Mouse (Mus musculus): Measurements from ENCODE around the gene 0610012G03Rik. TPM values are rescaled to one million over a fixed set of nuclear protein-coding genes. Genes with fewer than 3 reads are reported as not detected.
A peak's percentile ranks its signal among the peaks of the same experiment; 100 is the strongest.
"Not testable (repeated sequence)": the region's sequence is repeated elsewhere in the genome, so short reads cannot be mapped to it uniquely, and the experiment has no call there.

Gene 0610012G03Rik
- total and polyA plus RNA-seq, 3 experiments = 11.7 to 69.4 (median 25.2) TPM

- DNase-seq (ENCODE audit: low spot score) (no peak), ATAC-seq (ENCODE audit: extremely low read depth, insufficient number of reproducible peaks, low FRiP score, poor library complexity, severe bottlenecking) (no peak)
- no peaks in the 10 kb centered on the region for H3K27me3 ChIP-seq (ENCODE audit: insufficient read depth, low read length)
- peaks cover 74% of the 10 kb centered on the region for H3K36me3 ChIP-seq (replicated peaks)
- no peaks in the 10 kb centered on the region for H3K4me1 ChIP-seq (ENCODE audit: insufficient read depth, low read depth, low read length)
- H3K9me3 ChIP-seq (replicated peaks) = no peaks in the 10 kb centered on the region
- TF ChIP-seq CTCF (IDR thresholded peaks at IDR 0.05; ENCODE audit: low read depth, low read length) = no peak
- no peak for TF ChIP-seq POLR2AphosphoS5 (IDR thresholded peaks at IDR 0.05; ENCODE audit: insufficient replicate concordance, low read depth, low read length)
- TF ChIP-seq GATA1 (IDR thresholded peaks at IDR 0.05; ENCODE audit: borderline replicate concordance, low read length) = no peak
- no peak for TF ChIP-seq GATA2 (IDR thresholded peaks at IDR 0.05; ENCODE audit: borderline replicate concordance, low read depth, low read length)
- no peak for TF ChIP-seq TAL1 (conservative IDR thresholded peaks at IDR 0.05; ENCODE audit: low read depth, low read length)
- no peak overlapping the region for H3K4me3 ChIP-seq (ENCODE audit: low read depth, low read length)
Observed at GRCm38 (mm10) chr16:31979501-31979900, 31.2 kb upstream of the 0610012G03Rik start.

GRCm38 (mm10) chr16:31975258-31975657 is 27.0 kb upstream of the 0610012G03Rik start:
- TF ChIP-seq GATA1 (IDR thresholded peaks at IDR 0.05; ENCODE audit: borderline replicate concordance, low read length) (no peak), CTCF (IDR thresholded peaks at IDR 0.05; ENCODE audit: low read depth, low read length) (no peak), TAL1 (conservative IDR thresholded peaks at IDR 0.05; ENCODE audit: low read depth, low read length) (no peak), POLR2AphosphoS5 (IDR thresholded peaks at IDR 0.05; ENCODE audit: insufficient replicate concordance, low read depth, low read length) (no peak), GATA2 (IDR thresholded peaks at IDR 0.05; ENCODE audit: borderline replicate concordance, low read depth, low read length) (no peak)
- DNase-seq (ENCODE audit: low spot score) (no peak), ATAC-seq (ENCODE audit: extremely low read depth, insufficient number of reproducible peaks, low FRiP score, poor library complexity, severe bottlenecking) (no peak)
- H3K4me3 ChIP-seq (ENCODE audit: low read depth, low read length) = no peak overlapping the region
- no peaks in the 10 kb centered on the region for H3K4me1 ChIP-seq (ENCODE audit: insufficient read depth, low read depth, low read length)
- peaks cover 78% of the 10 kb centered on the region for H3K36me3 ChIP-seq (replicated peaks)
- no peaks in the 10 kb centered on the region for H3K9me3 ChIP-seq (replicated peaks)
- H3K27me3 ChIP-seq (ENCODE audit: insufficient read depth, low read length) = no peaks in the 10 kb centered on the region

- H3K4me1 ChIP-seq (ENCODE audit: insufficient read depth, low read depth, low read length) = no peaks in the 10 kb centered on the region
- DNase-seq (ENCODE audit: low spot score) (no peak), ATAC-seq (ENCODE audit: extremely low read depth, insufficient number of reproducible peaks, low FRiP score, poor library complexity, severe bottlenecking) (no peak)
- no peak for TF ChIP-seq POLR2AphosphoS5 (IDR thresholded peaks at IDR 0.05; ENCODE audit: insufficient replicate concordance, low read depth, low read length)
- H3K9me3 ChIP-seq (replicated peaks) = no peaks in the 10 kb centered on the region
- H3K27me3 ChIP-seq (ENCODE audit: insufficient read depth, low read length) = no peaks in the 10 kb centered on the region
- no peak overlapping the region for H3K4me3 ChIP-seq (ENCODE audit: low read depth, low read length)
- peaks cover 85% of the 10 kb centered on the region for H3K36me3 ChIP-seq (replicated peaks)
Observed at GRCm38 (mm10) chr16:31963224-31963623, 14.9 kb upstream of the 0610012G03Rik start.

GRCm38 (mm10) chr16:31947901-31948316 is 385 bp downstream of the 0610012G03Rik start:
- peak; percentile 11 for DNase-seq (ENCODE audit: low spot score)
- Histone ChIP-seq H3K4me3 (ENCODE audit: low read depth, low read length) (peak overlapping the region; percentile 98), H3K9me3 (replicated peaks) (no peaks in the 10 kb centered on the region), H3K4me1 (ENCODE audit: insufficient read depth, low read depth, low read length) (peaks cover 56% of the 10 kb centered on the region), H3K36me3 (replicated peaks) (peaks cover 66% of the 10 kb centered on the region), H3K27me3 (ENCODE audit: insufficient read depth, low read length) (no peaks in the 10 kb centered on the region)
- ATAC-seq (ENCODE audit: extremely low read depth, insufficient number of reproducible peaks, low FRiP score, poor library complexity, severe bottlenecking) = no peak
- no peak for TF ChIP-seq GATA2 (IDR thresholded peaks at IDR 0.05; ENCODE audit: borderline replicate concordance, low read depth, low read length)
- no peak for TF ChIP-seq CTCF (IDR thresholded peaks at IDR 0.05; ENCODE audit: low read depth, low read length)
- TF ChIP-seq GATA1 (IDR thresholded peaks at IDR 0.05; ENCODE audit: borderline replicate concordance, low read length) = no peak
- TF ChIP-seq POLR2AphosphoS5 (IDR thresholded peaks at IDR 0.05; ENCODE audit: insufficient replicate concordance, low read depth, low read length) = no peak

- peak; percentile 48; the same call in 1 of the 2 replicates for ATAC-seq (ENCODE audit: extremely low read depth, insufficient number of reproducible peaks, low FRiP score, poor library complexity, severe bottlenecking)
- Histone ChIP-seq H3K9me3 (replicated peaks) (no peaks in the 10 kb centered on the region), H3K4me1 (ENCODE audit: insufficient read depth, low read depth, low read length) (peaks cover 56% of the 10 kb centered on the region), H3K27me3 (ENCODE audit: insufficient read depth, low read length) (no peaks in the 10 kb centered on the region), H3K4me3 (ENCODE audit: low read depth, low read length) (peak overlapping the region; percentile 98), H3K36me3 (replicated peaks) (peaks cover 61% of the 10 kb centered on the region)
- DNase-seq (ENCODE audit: low spot score) = no peak
- TF ChIP-seq POLR2AphosphoS5 (IDR thresholded peaks at IDR 0.05; ENCODE audit: insufficient replicate concordance, low read depth, low read length) (no peak), GATA2 (IDR thresholded peaks at IDR 0.05; ENCODE audit: borderline replicate concordance, low read depth, low read length) (no peak), GATA1 (IDR thresholded peaks at IDR 0.05; ENCODE audit: borderline replicate concordance, low read length) (no peak), CTCF (IDR thresholded peaks at IDR 0.05; ENCODE audit: low read depth, low read length) (no peak), TAL1 (conservative IDR thresholded peaks at IDR 0.05; ENCODE audit: low read depth, low read length) (no peak)
Observed at GRCm38 (mm10) chr16:31947333-31947732, 961 bp downstream of the 0610012G03Rik start.

- Histone ChIP-seq H3K4me1 (ENCODE audit: insufficient read depth, low read depth, low read length) (peaks cover 64% of the 10 kb centered on the region), H3K36me3 (replicated peaks) (peaks cover 52% of the 10 kb centered on the region)
- not testable (repeated sequence) for H3K9me3 ChIP-seq (replicated peaks); DNase-seq (ENCODE audit: low spot score); H3K4me3 ChIP-seq (ENCODE audit: low read depth, low read length); ATAC-seq (ENCODE audit: extremely low read depth, insufficient number of reproducible peaks, low FRiP score, poor library complexity, severe bottlenecking); H3K27me3 ChIP-seq (ENCODE audit: insufficient read depth, low read length)
Observed at GRCm38 (mm10) chr16:31945986-31946385, 2.3 kb downstream of the 0610012G03Rik start.

GRCm38 (mm10) chr16:31945372-31945771 is 2.9 kb downstream of the 0610012G03Rik start:
- no peak for TF ChIP-seq TAL1 (conservative IDR thresholded peaks at IDR 0.05; ENCODE audit: low read depth, low read length)
- TF ChIP-seq GATA2 (IDR thresholded peaks at IDR 0.05; ENCODE audit: borderline replicate concordance, low read depth, low read length) = no peak
- no peak for TF ChIP-seq POLR2AphosphoS5 (IDR thresholded peaks at IDR 0.05; ENCODE audit: insufficient replicate concordance, low read depth, low read length)
- TF ChIP-seq CTCF (IDR thresholded peaks at IDR 0.05; ENCODE audit: low read depth, low read length) = no peak
- TF ChIP-seq GATA1 (IDR thresholded peaks at IDR 0.05; ENCODE audit: borderline replicate concordance, low read length) = no peak
- ATAC-seq (ENCODE audit: extremely low read depth, insufficient number of reproducible peaks, low FRiP score, poor library complexity, severe bottlenecking) = no peak
- no peaks in the 10 kb centered on the region for H3K9me3 ChIP-seq (replicated peaks)
- DNase-seq (ENCODE audit: low spot score) = no peak
- H3K27me3 ChIP-seq (ENCODE audit: insufficient read depth, low read length) = no peaks in the 10 kb centered on the region
- peaks cover 46% of the 10 kb centered on the region for H3K36me3 ChIP-seq (replicated peaks)
- H3K4me1 ChIP-seq (ENCODE audit: insufficient read depth, low read depth, low read length) = peaks cover 63% of the 10 kb centered on the region
- no peak overlapping the region; the same call in 1 of the 2 replicates for H3K4me3 ChIP-seq (ENCODE audit: low read depth, low read length)

Data from G1E (cell line).